Mouse (Mus musculus) limb, embryonic 15.5 days (tissue): ENCODE data around the gene Csmd2. TPM values are rescaled to one million over a fixed set of nuclear protein-coding genes. Genes with fewer than 3 reads are reported as not detected.

Experiments
- ATAC-seq: fragments of 200-750 bp; cut with Nextera tagmentation; 2 replicates; pipeline ENCODE4 v1.8.0; 2017; ENCODE audit warnings: low read depth, moderate TSS enrichment; ENCODE audit not compliant: insufficient number of reproducible peaks, low FRiP score, low TSS enrichment
- H3K27ac ChIP-seq: fragments of 300-500 bp; sonication (generic); 2 replicates; pipeline ENCODE4 v1.5.1; 2015; ENCODE audit warnings: moderate library complexity, mild to moderate bottlenecking, inconsistent platforms
- H3K27me3 ChIP-seq: fragments of 300-500 bp; sonication (generic); 2 replicates; pipeline ENCODE4 v1.6.1; 2015; ENCODE audit warnings: inconsistent platforms
- H3K36me3 ChIP-seq: fragments of 300-500 bp; sonication (generic); 2 replicates; pipeline ENCODE4 v1.6.1; 2015; ENCODE audit warnings: inconsistent platforms
- H3K4me1 ChIP-seq: fragments of 300-500 bp; sonication (generic); 2 replicates; pipeline ENCODE4 v1.6.1; 2015; ENCODE audit warnings: inconsistent platforms
- H3K4me2 ChIP-seq: fragments of 300-500 bp; sonication (generic); 2 replicates; pipeline ENCODE4 v1.6.1; 2015; ENCODE audit warnings: mild to moderate bottlenecking, inconsistent platforms
- H3K4me3 ChIP-seq: fragments of 300-500 bp; sonication (generic); 2 replicates; pipeline ENCODE4 v1.5.1; 2015; ENCODE audit warnings: mild to moderate bottlenecking, inconsistent platforms
- H3K9ac ChIP-seq: fragments of 300-500 bp; sonication (generic); 2 replicates; pipeline ENCODE4 v1.6.1; 2015; ENCODE audit warnings: inconsistent platforms
- H3K9me3 ChIP-seq: fragments of 300-500 bp; sonication (generic); 2 replicates; pipeline ENCODE4 v1.6.1; 2016; ENCODE audit warnings: inconsistent platforms
- WGBS: fragments of 180-500 bp; shearing (Covaris S2); methylation state at CpG from one replicate; pipeline ENCODE4 v1.1.7; 2015; 5-methylcytosine and 5-hydroxymethylcytosine counted together
- polyA plus RNA-seq: library from polyadenylated mRNA; unstranded; fragments of >200 nt; fragmentation: Nextera tagmentation; extraction: Ambion mirVana; gene quantifications from 2 replicates; pipeline ENCODE4 v1.2.1, GENCODE M21; 2015

The Csmd2 gene
- polyA plus RNA-seq, 1 experiment from 2014 or later, result 0.13 TPM

DNA sequence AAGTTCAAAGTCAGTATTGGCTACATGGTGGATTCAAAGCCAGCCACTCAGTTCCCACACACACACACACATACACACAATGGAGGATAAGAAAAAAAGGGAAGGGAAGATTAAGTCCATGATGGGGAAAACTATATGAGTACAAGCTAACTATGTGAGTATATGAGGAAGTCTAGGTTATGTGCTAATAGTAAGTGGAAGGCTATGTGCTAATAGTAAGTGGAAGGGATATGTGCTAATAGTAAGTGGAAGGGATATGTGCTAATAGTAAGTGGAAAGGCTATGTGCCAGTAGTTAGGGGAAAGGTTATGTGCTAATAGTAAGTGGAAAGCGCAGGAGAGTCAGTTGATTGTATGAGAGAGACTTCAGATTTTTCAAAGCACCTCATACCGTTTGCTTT lies 453.6 kb downstream of the Csmd2 start:
- no peak for ATAC-seq
- H3K9ac ChIP-seq, result no peak overlapping the region
- H3K27me3 ChIP-seq, result peaks cover 5% of the 10 kb centered on the region; the same call in 1 of the 2 replicates
- H3K9me3 ChIP-seq, result no peaks in the 10 kb centered on the region
- H3K4me3 ChIP-seq, result no peak overlapping the region
- WGBS, result 88% methylated on average over 2 of the region's 2 CpGs
- H3K36me3 ChIP-seq, result no peaks in the 10 kb centered on the region
- no peak overlapping the region for H3K27ac ChIP-seq
- H3K4me2 ChIP-seq, result no peak overlapping the region
- no peaks in the 10 kb centered on the region for H3K4me1 ChIP-seq

GRCm38 (mm10) chr4:128442791-128443190 lies 455.1 kb downstream of the Csmd2 start:
- Histone ChIP-seq H3K36me3 (no peaks in the 10 kb centered on the region), H3K27me3 (peaks cover 5% of the 10 kb centered on the region; the same call in 1 of the 2 replicates), H3K4me2 (no peak overlapping the region), H3K9me3 (no peaks in the 10 kb centered on the region), H3K4me3 (no peak overlapping the region), H3K4me1 (no peaks in the 10 kb centered on the region), H3K27ac (no peak overlapping the region), H3K9ac (no peak overlapping the region)
- 78% methylated on average over 8 of the region's 8 CpGs for whole genome bisulfite sequencing
- no peak for ATAC-seq

DNA sequence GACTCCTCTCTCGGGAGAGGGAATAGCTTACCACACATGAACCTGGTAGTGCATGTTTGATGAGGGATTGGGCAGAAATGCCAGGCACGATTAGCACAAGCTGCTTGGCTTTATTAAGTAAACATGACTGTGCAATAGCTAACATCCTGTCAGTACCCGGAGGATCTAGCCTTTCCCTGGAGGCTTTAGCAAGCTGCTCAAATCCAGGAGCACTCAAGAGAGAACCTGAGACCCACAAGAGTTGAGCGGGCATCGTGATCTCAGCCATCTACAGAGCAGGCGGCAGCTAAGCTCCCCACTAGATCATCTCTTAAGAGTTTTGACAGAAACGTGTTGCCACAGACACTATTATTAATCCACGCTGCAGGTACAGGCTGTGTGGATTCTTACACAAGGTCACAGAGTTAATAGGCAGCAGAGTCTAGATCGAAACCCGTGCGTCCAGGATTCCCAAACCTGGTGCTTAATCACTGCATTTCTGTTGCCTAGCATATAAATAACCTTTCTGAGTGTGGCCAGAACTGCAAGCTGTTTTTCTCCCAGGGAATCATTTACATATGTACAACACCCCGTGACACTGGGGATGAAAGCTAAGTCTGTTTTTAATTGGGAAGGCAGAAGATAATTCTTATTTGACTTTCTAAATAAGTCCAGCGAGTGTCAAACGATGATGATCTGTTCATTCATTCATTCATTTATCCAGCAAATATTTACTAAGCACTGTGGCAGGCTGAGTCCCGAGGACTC lies 458.0 kb downstream of the Csmd2 start:
- H3K4me1 ChIP-seq, result no peaks in the 10 kb centered on the region
- ATAC-seq, result no peak
- no peak overlapping the region for H3K4me3 ChIP-seq

GRCm38 (mm10) chr4:128448831-128449431 lies 461.3 kb downstream of the Csmd2 start:
- no peak for ATAC-seq
- Histone ChIP-seq H3K9ac (no peak overlapping the region), H3K9me3 (no peaks in the 10 kb centered on the region), H3K36me3 (no peaks in the 10 kb centered on the region), H3K4me2 (no peak overlapping the region), H3K27me3 (no peaks in the 10 kb centered on the region), H3K4me1 (peaks cover 5% of the 10 kb centered on the region; the same call in 1 of the 2 replicates), H3K4me3 (no peak overlapping the region), H3K27ac (no peak overlapping the region)
- WGBS, result 84% methylated on average over 12 of the region's 12 CpGs

More for the DNA sequence above, 458.0 kb downstream of the Csmd2 start:
- Histone ChIP-seq H3K27ac (no peak overlapping the region), H3K36me3 (no peaks in the 10 kb centered on the region), H3K4me2 (no peak overlapping the region), H3K27me3 (peaks cover 5% of the 10 kb centered on the region; the same call in 1 of the 2 replicates), H3K9me3 (no peaks in the 10 kb centered on the region), H3K9ac (no peak overlapping the region)
- WGBS, result 61% methylated on average over 15 of the region's 15 CpGs

- 88% methylated on average over 8 of the region's 8 CpGs for WGBS
- ATAC-seq, result no peak
- no peak overlapping the region for H3K4me2 ChIP-seq
Observed at GRCm38 (mm10) chr4:128450137-128450536, 462.5 kb downstream of the Csmd2 start.

DNA sequence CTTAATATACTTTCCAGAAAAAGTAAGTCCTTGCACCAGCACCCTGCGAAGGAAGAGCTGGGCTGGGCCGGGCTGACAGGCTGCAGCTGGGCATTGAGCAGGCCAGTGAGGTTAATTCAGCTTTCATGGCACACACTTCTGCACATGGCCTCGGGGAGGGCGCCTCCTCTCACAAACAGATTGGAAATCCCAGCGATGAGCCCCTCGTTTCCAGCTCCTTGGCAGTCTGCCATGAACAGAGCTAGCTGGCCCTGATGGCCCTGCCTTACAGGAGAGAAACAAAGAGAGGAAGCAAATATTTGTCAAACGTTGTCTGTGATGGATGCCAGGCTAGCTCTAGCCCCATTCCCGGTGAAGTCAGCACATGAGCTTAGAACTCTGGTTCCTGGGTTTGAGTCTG lies 463.3 kb downstream of the Csmd2 start:
- no peaks in the 10 kb centered on the region for H3K36me3 ChIP-seq
- WGBS, result 27% methylated on average over 8 of the region's 8 CpGs
- no peak for ATAC-seq
- peaks cover 5% of the 10 kb centered on the region; the same call in 1 of the 2 replicates for H3K4me1 ChIP-seq
- H3K9ac ChIP-seq, result no peak overlapping the region
- H3K27me3 ChIP-seq, result no peaks in the 10 kb centered on the region
- no peaks in the 10 kb centered on the region for H3K9me3 ChIP-seq
- no peak overlapping the region for H3K4me3 ChIP-seq
- no peak overlapping the region for H3K4me2 ChIP-seq
- no peak overlapping the region for H3K27ac ChIP-seq

More at GRCm38 (mm10) chr4:128450137-128450536, 462.5 kb downstream of the Csmd2 start:
- H3K9ac ChIP-seq, result no peak overlapping the region
- H3K27me3 ChIP-seq, result no peaks in the 10 kb centered on the region
- no peaks in the 10 kb centered on the region for H3K36me3 ChIP-seq
- H3K9me3 ChIP-seq, result no peaks in the 10 kb centered on the region
- H3K4me3 ChIP-seq, result no peak overlapping the region
- H3K4me1 ChIP-seq, result peaks cover 5% of the 10 kb centered on the region; the same call in 1 of the 2 replicates
- H3K27ac ChIP-seq, result no peak overlapping the region

GRCm38 (mm10) chr4:128451383-128451794 lies 463.7 kb downstream of the Csmd2 start:
- H3K27me3 ChIP-seq, result no peaks in the 10 kb centered on the region
- H3K27ac ChIP-seq, result no peak overlapping the region
- ATAC-seq, result no peak
- no peak overlapping the region for H3K9ac ChIP-seq
- H3K4me1 ChIP-seq, result peaks cover 5% of the 10 kb centered on the region; the same call in 1 of the 2 replicates
- no peaks in the 10 kb centered on the region for H3K9me3 ChIP-seq
- H3K4me3 ChIP-seq, result no peak overlapping the region
- 65% methylated on average over 3 of the region's 3 CpGs for WGBS
- no peaks in the 10 kb centered on the region for H3K36me3 ChIP-seq
- H3K4me2 ChIP-seq, result no peak overlapping the region

- H3K27ac ChIP-seq, result no peak overlapping the region
- no peak overlapping the region for H3K4me2 ChIP-seq
- no peaks in the 10 kb centered on the region for H3K4me1 ChIP-seq
- H3K27me3 ChIP-seq, result no peaks in the 10 kb centered on the region
- no peak overlapping the region for H3K9ac ChIP-seq
- WGBS, result 65% methylated on average over 5 of the region's 5 CpGs
- no peak overlapping the region for H3K4me3 ChIP-seq
- no peaks in the 10 kb centered on the region for H3K9me3 ChIP-seq
- ATAC-seq, result no peak
- no peaks in the 10 kb centered on the region for H3K36me3 ChIP-seq
Observed at GRCm38 (mm10) chr4:128466708-128467107, 479.1 kb downstream of the Csmd2 start.

GRCm38 (mm10) chr4:128468040-128468439 lies 480.4 kb downstream of the Csmd2 start:
- 81% methylated on average over 1 of the region's 1 CpGs for WGBS
- no peaks in the 10 kb centered on the region for H3K27me3 ChIP-seq
- ATAC-seq, result no peak
- H3K27ac ChIP-seq, result no peak overlapping the region
- H3K4me2 ChIP-seq, result no peak overlapping the region
- H3K4me1 ChIP-seq, result no peaks in the 10 kb centered on the region
- H3K9ac ChIP-seq, result no peak overlapping the region
- no peaks in the 10 kb centered on the region for H3K36me3 ChIP-seq
- H3K9me3 ChIP-seq, result no peaks in the 10 kb centered on the region
- no peak overlapping the region for H3K4me3 ChIP-seq

DNA sequence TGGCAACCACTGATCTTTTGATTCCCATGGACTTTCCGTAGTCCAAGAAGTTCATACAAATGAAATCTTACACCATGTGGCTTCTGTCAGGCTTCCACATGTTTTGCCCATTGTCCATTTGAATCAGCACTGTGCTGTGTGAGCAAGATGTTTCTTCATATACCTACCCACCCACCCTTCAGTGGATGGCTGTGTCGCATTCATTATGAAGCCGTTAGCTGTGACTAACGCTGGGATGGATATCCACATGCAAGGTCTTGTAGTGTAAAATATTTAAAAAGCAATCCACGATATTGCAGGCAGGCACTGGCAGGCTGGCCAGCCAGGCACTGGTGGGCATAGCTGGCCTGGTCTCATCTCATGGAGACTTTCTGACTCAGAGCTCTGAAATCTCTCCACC lies 488.6 kb downstream of the Csmd2 start:
- no peaks in the 10 kb centered on the region for H3K9me3 ChIP-seq
- H3K4me1 ChIP-seq, result no peaks in the 10 kb centered on the region
- no peak overlapping the region for H3K9ac ChIP-seq
- H3K27ac ChIP-seq, result no peak overlapping the region
- no peaks in the 10 kb centered on the region for H3K27me3 ChIP-seq
- no peaks in the 10 kb centered on the region for H3K36me3 ChIP-seq
- no peak for ATAC-seq
- no peak overlapping the region for H3K4me2 ChIP-seq
- H3K4me3 ChIP-seq, result no peak overlapping the region
- WGBS, result 87% methylated on average over 5 of the region's 5 CpGs

GRCm38 (mm10) chr4:128483891-128484290 lies 496.2 kb downstream of the Csmd2 start:
- H3K36me3 ChIP-seq, result no peaks in the 10 kb centered on the region
- no peak for ATAC-seq
- no peak overlapping the region for H3K4me3 ChIP-seq
- no peaks in the 10 kb centered on the region for H3K4me1 ChIP-seq
- H3K27ac ChIP-seq, result no peak overlapping the region
- no peaks in the 10 kb centered on the region for H3K9me3 ChIP-seq
- WGBS, result 77% methylated on average over 7 of the region's 7 CpGs
- H3K4me2 ChIP-seq, result no peak overlapping the region
- no peak overlapping the region for H3K9ac ChIP-seq
- H3K27me3 ChIP-seq, result no peaks in the 10 kb centered on the region

GRCm38 (mm10) chr4:128484679-128485078 lies 497.0 kb downstream of the Csmd2 start:
- WGBS, result 77% methylated on average over 2 of the region's 2 CpGs
- no peaks in the 10 kb centered on the region for H3K4me1 ChIP-seq
- no peaks in the 10 kb centered on the region for H3K27me3 ChIP-seq
- no peak overlapping the region for H3K27ac ChIP-seq
- H3K9ac ChIP-seq, result no peak overlapping the region
- no peak overlapping the region for H3K4me2 ChIP-seq
- H3K36me3 ChIP-seq, result no peaks in the 10 kb centered on the region
- no peak overlapping the region for H3K4me3 ChIP-seq
- H3K9me3 ChIP-seq, result no peaks in the 10 kb centered on the region
- ATAC-seq, result no peak
